Mouse (Mus musculus): ENCODE data around the gene Rnf225. TPM values are rescaled to one million over a fixed set of nuclear protein-coding genes. Genes with fewer than 3 reads are reported as not detected.
A peak's percentile ranks its signal among the peaks of the same experiment; 100 is the strongest.
"Not testable (repeated sequence)": the region's sequence is repeated elsewhere in the genome, so short reads cannot be mapped to it uniquely, and the experiment has no call there.

The Rnf225 gene
- 1.9 and 3.0 TPM in 2 replicates for polyA plus RNA-seq (2015; fragmentation: Nextera tagmentation; extraction: Ambion mirVana)

DNA sequence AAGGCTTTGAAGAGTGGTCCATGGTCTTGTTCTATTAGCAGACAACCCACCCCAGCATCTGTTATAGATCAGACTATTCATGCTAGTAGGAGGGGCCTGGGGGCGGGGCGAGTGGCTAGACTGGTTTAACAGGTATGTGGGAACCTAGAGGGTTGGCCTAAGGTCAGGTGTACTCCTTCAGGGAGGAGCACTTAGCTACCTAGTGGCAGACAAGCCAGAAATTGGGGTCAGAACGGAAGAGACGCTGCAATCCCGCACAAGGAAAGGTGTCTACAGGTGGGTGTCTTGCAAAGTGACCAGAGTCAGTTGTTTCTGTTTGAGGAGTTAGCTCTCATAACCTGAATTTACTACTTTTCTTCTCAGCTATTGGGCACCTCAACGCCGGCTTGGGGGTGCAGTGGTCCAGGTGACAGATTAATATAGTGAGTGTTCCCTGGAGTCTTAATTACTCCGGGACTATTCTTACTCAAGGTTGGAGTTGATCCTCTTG, at the start of gene Rnf225:
Gene Rnf225 (plus strand): TSS at position 226 of the 490 bp plus-strand sequence.
- Histone ChIP-seq H3K4me3 (peak within 1 kb of the TSS; percentile 38), H3K4me2 (peak within 1 kb of the TSS; percentile 66), H3K36me3 (peaks cover 42% of the 10 kb centered on the region), H3K27me3 (peaks cover 41% of the 10 kb centered on the region; the same call in 1 of the 2 replicates), H3K4me1 (peaks cover 41% of the 10 kb centered on the region), H3K9me3 (no peaks in the 10 kb centered on the region), H3K9ac (peak within 1 kb of the TSS; percentile 35; the same call in 1 of the 2 replicates), H3K27ac (no peak within 1 kb of the TSS)
- WGBS = 18% methylated on average over 8 of the region's 8 CpGs
- peak; percentile 27; the same call in 1 of the 2 replicates for ATAC-seq (ENCODE audit: insufficient number of reproducible peaks, low FRiP score, low TSS enrichment, low read depth)

- no peak overlapping the region for H3K4me3 ChIP-seq
- no peak overlapping the region for H3K27ac ChIP-seq
- no peak overlapping the region for H3K4me2 ChIP-seq
- peaks cover 4% of the 10 kb centered on the region for H3K36me3 ChIP-seq
- no peak overlapping the region for H3K9ac ChIP-seq
- H3K4me1 ChIP-seq = peaks cover 8% of the 10 kb centered on the region
- no peaks in the 10 kb centered on the region for H3K27me3 ChIP-seq
- ATAC-seq (ENCODE audit: insufficient number of reproducible peaks, low FRiP score, low TSS enrichment, low read depth) = no peak
- no peaks in the 10 kb centered on the region for H3K9me3 ChIP-seq
Measured at GRCm38 (mm10) chr7:12880036-12880435, 47.2 kb upstream of the Rnf225 start.

DNA sequence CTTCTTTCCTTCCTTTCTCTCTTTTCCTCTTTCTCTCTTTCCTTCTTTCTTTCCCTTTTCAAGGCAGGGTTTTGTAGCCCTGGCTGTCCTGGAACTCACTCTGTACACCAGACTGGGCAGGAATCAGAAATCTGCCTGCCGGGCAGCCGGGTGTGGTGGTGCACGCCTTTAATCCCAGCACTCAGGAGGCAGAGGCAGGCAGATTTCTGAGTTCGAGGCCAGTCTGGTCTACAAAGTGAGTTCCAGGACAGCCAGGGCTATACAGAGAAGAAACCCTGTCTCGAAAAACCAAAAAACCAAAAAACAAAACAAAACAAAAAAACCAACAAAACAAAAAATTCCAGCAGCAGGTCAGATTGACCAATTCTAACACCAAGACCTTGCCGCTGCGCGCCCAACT, 46.7 kb upstream of the Rnf225 start:
- ATAC-seq (ENCODE audit: insufficient number of reproducible peaks, low FRiP score, low TSS enrichment, low read depth) = not testable (repeated sequence)
- WGBS = 44% methylated on average over 8 of the region's 8 CpGs

DNA sequence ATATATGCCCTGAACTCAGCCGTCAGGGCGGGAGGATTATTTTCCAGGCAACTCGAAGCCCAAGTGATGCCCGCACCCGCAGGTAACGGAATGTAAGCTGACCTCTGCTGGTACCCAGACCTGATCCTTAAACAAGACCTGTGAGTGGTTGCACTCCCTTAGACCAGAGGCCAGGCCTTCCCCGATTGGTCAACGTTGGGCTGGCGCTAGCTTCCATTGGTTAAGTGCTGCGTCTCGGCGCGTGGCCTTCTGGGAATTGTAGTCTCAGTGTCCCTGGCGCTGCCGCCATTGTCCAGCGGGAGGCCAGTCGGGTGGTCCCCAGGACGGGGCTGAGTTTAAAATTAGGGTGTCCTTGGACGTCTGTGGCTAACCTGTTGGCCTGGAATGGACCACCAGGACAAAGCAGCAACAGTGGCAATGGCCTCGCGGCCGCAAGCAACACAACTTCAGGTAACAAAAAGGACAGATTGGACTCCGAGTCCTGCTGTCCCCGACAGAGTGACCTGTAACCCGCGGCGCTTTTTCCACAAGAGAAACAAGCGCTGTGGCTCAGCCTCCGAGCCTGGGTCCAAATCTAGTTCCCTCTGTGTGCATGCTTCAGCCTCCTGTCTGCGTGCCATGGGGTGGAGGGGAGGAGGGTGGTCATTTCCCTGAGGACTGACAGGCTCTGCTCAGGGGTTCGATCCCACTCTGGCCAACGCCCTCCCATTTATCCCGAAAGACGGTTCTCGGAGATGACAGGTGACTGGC, 46.1 kb upstream of the Rnf225 start, which contains the start of gene Zfp128:
Gene Zfp128 (plus strand): TSS at position 267 of the 750 bp plus-strand sequence.
- peak within 1 kb of the TSS; percentile 43; the same call in 1 of the 2 replicates for H3K27ac ChIP-seq

More for the DNA sequence above, 46.7 kb upstream of the Rnf225 start:
- H3K4me1 ChIP-seq, H3K9me3 ChIP-seq, H3K27ac ChIP-seq, H3K36me3 ChIP-seq, H3K27me3 ChIP-seq: not testable (repeated sequence)
- H3K4me3 ChIP-seq = peak overlapping the region; percentile 71
- H3K4me2 ChIP-seq = peak overlapping the region; percentile 64
- 0 out of 2 replicates have a peak overlapping the region, but pooled peaks have one; percentile 26 for H3K9ac ChIP-seq

DNA sequence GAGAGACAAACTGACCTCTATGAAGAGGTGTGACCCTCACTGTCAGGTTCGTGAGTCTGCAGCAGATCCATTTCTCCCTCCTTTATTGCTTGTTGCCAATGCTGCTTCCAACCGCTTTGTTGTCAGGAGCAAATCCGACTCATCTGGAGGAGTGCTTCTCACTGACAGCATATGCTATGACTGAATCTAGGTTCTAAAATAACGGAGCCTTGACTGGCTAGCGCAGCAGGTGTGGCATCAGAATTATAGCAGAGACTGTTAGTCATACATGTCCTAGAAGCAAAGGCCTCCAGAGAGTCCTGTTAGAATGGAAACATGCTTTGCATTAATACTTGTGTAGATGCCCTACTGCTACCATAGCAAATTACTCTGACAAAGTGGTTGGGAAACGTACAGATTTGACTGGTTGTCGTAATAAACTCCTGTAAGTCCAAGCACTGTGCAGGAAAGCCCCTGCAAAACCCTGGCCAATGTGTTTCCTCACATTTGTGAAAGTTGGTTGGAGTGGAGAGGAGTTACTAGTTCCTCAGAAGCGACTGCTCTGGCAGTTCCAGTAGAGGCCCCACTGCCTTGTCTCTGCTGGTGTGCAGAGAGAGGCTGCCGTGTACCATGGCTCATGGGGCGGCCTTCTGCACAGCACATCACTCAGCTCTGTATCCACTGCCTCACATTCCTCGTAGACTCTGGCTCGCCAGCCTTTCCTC, 40.5 kb upstream of the Rnf225 start:
- Histone ChIP-seq H3K27me3 (no peaks in the 10 kb centered on the region), H3K9ac (no peak overlapping the region), H3K4me1 (peaks cover 3% of the 10 kb centered on the region), H3K4me3 (no peak overlapping the region), H3K9me3 (no peaks in the 10 kb centered on the region), H3K36me3 (peaks cover 65% of the 10 kb centered on the region), H3K4me2 (no peak overlapping the region), H3K27ac (no peak overlapping the region)
- WGBS = 92% methylated on average over 12 of the region's 12 CpGs
- no peak for ATAC-seq (ENCODE audit: insufficient number of reproducible peaks, low FRiP score, low TSS enrichment, low read depth)

More for the DNA sequence above, 46.1 kb upstream of the Rnf225 start, which contains the start of gene Zfp128:
- H3K9ac ChIP-seq = peak within 1 kb of the TSS; percentile 68
- peaks cover 14% of the 10 kb centered on the region for H3K36me3 ChIP-seq
- peak; percentile 96 for ATAC-seq (ENCODE audit: insufficient number of reproducible peaks, low FRiP score, low TSS enrichment, low read depth)
- peak within 1 kb of the TSS; percentile 64 for H3K4me2 ChIP-seq
- H3K27me3 ChIP-seq = no peaks in the 10 kb centered on the region
- peaks cover 8% of the 10 kb centered on the region for H3K4me1 ChIP-seq
- H3K9me3 ChIP-seq = no peaks in the 10 kb centered on the region
- WGBS = under 1% methylated on average over 35 of the region's 35 CpGs
- peak within 1 kb of the TSS; percentile 71 for H3K4me3 ChIP-seq

DNA sequence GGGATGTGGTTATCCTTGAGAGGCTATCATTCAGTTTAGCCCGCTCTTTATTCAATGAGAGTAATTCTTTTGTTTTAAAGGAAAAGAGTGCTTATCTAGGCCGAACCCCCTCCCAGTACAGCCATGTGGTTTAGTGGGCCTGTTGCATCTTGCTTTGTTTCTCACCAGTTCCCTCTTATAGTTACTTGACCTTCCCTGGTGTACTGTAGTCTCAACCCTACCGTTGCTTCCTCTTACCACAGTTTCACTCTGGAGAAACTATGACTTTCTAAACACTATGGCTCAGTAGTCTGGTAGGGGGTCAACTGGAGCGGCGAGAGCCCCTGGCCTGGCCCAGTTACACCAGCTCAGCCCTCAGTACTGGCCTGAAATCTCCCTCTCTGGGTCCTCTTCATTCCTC, 39.6 kb upstream of the Rnf225 start:
- ATAC-seq (ENCODE audit: insufficient number of reproducible peaks, low FRiP score, low TSS enrichment, low read depth) = no peak
- Histone ChIP-seq H3K4me1 (no peaks in the 10 kb centered on the region), H3K4me3 (no peak overlapping the region), H3K27ac (no peak overlapping the region), H3K27me3 (no peaks in the 10 kb centered on the region), H3K9ac (no peak overlapping the region), H3K4me2 (no peak overlapping the region), H3K36me3 (peaks cover 69% of the 10 kb centered on the region), H3K9me3 (no peaks in the 10 kb centered on the region)
- WGBS = 93% methylated on average over 5 of the region's 5 CpGs

- Histone ChIP-seq H3K9ac (no peak overlapping the region), H3K9me3 (no peaks in the 10 kb centered on the region), H3K36me3 (peaks cover 56% of the 10 kb centered on the region), H3K27me3 (no peaks in the 10 kb centered on the region), H3K4me1 (no peaks in the 10 kb centered on the region), H3K4me2 (no peak overlapping the region), H3K4me3 (no peak overlapping the region), H3K27ac (no peak overlapping the region)
- ATAC-seq (ENCODE audit: insufficient number of reproducible peaks, low FRiP score, low TSS enrichment, low read depth) = no peak
- WGBS = 93% methylated on average over 14 of the region's 14 CpGs
Measured at GRCm38 (mm10) chr7:12890928-12891327, 36.3 kb upstream of the Rnf225 start.

DNA sequence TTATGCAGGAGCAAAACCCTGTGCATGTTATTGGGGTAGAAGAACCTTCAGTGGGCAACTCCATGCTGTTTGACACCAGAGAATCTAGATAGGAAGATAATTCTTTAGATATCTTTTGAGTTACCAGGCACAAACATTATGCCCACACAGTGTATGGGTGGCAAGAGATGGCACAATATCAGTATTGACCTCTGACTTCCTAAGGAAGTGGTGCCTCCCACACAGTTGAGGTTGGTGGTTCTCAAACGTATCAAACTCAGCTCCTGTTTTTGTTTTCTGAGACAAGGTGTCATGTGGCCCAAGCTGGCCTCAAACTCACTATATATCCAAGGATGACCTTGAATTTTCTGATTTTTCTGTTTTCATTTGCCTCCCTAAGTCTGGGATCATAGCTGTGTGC, 35.9 kb upstream of the Rnf225 start:
- WGBS = 88% methylated on average over 1 of the region's 1 CpGs
- Histone ChIP-seq H3K9me3 (no peaks in the 10 kb centered on the region), H3K4me3 (no peak overlapping the region), H3K4me2 (no peak overlapping the region), H3K4me1 (no peaks in the 10 kb centered on the region), H3K27me3 (no peaks in the 10 kb centered on the region), H3K36me3 (peaks cover 52% of the 10 kb centered on the region), H3K27ac (no peak overlapping the region), H3K9ac (no peak overlapping the region)
- no peak for ATAC-seq (ENCODE audit: insufficient number of reproducible peaks, low FRiP score, low TSS enrichment, low read depth)

GRCm38 (mm10) chr7:12897655-12898410, 29.4 kb upstream of the Rnf225 start, which contains the start of gene Zscan22:
Zscan22 (plus strand) TSS chr7:12897815.
- Histone ChIP-seq H3K4me3 (peak within 1 kb of the TSS; percentile 58), H3K27ac (no peak within 1 kb of the TSS), H3K9me3 (no peaks in the 10 kb centered on the region), H3K4me1 (peaks cover 8% of the 10 kb centered on the region), H3K4me2 (peak within 1 kb of the TSS; percentile 44), H3K9ac (0 out of 2 replicates have a peak within 1 kb of the TSS, but pooled peaks have one; percentile 15), H3K36me3 (peaks cover 5% of the 10 kb centered on the region), H3K27me3 (no peaks in the 10 kb centered on the region)
- ATAC-seq (ENCODE audit: insufficient number of reproducible peaks, low FRiP score, low TSS enrichment, low read depth) = peak; percentile 98
- WGBS = 5% methylated on average over 36 of the region's 36 CpGs

DNA sequence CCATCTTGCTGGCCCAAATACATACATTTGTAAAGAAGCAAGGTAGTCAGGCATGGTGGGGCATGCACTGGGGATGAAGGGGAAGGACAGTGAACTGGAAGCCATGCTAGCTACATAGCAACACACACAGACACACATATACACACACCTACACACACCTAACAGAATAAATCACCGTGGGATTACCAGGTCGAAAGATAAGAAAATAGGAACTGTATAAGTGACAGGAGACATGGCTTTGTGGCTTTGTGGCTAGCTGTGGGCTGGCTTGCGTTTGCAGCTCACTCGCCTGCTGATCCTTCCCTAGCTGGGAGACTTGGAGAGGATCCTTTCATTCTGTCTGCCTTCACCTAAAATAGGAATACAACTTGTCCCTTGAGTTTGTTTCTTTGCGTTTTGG, 25.7 kb upstream of the Rnf225 start:
- WGBS = 94% methylated on average over 5 of the region's 5 CpGs
- ATAC-seq (ENCODE audit: insufficient number of reproducible peaks, low FRiP score, low TSS enrichment, low read depth) = no peak
- H3K27me3 ChIP-seq = no peaks in the 10 kb centered on the region

DNA sequence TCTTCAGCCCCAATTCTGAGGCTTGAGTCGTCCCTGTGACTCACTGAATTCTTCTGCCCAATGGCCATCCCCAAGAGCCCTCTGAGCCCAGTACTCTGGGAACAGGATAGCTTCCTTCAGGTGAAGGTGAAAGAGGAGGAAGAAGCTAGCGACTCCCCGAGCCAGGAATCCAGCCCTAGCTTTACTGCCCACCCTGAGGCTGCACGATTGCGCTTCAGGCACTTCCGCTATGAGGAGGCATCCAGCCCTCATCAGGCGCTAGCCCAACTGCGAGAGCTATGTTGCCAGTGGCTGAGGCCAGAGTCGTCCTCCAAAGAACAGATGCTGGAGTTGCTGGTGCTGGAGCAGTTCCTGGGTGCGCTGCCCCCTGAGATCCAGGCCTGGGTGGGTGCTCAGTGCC, 23.6 kb upstream of the Rnf225 start:
- H3K27ac ChIP-seq = no peak overlapping the region
- H3K4me3 ChIP-seq = no peak overlapping the region
- no peak overlapping the region for H3K9ac ChIP-seq
- H3K27me3 ChIP-seq = no peaks in the 10 kb centered on the region
- H3K36me3 ChIP-seq = peaks cover 58% of the 10 kb centered on the region
- WGBS = 54% methylated on average over 10 of the region's 10 CpGs
- no peaks in the 10 kb centered on the region for H3K9me3 ChIP-seq
- no peak overlapping the region for H3K4me2 ChIP-seq
- H3K4me1 ChIP-seq = peaks cover 3% of the 10 kb centered on the region; the same call in 1 of the 2 replicates
- no peak for ATAC-seq (ENCODE audit: insufficient number of reproducible peaks, low FRiP score, low TSS enrichment, low read depth)

More for the DNA sequence above, 25.7 kb upstream of the Rnf225 start:
- Histone ChIP-seq H3K4me2 (no peak overlapping the region), H3K9ac (no peak overlapping the region), H3K4me1 (peaks cover 8% of the 10 kb centered on the region), H3K9me3 (no peaks in the 10 kb centered on the region), H3K27ac (no peak overlapping the region), H3K36me3 (peaks cover 39% of the 10 kb centered on the region), H3K4me3 (no peak overlapping the region)
